Mouse (Mus musculus): ENCODE measurements around the gene Pmis2.

Gene Pmis2

DNA sequence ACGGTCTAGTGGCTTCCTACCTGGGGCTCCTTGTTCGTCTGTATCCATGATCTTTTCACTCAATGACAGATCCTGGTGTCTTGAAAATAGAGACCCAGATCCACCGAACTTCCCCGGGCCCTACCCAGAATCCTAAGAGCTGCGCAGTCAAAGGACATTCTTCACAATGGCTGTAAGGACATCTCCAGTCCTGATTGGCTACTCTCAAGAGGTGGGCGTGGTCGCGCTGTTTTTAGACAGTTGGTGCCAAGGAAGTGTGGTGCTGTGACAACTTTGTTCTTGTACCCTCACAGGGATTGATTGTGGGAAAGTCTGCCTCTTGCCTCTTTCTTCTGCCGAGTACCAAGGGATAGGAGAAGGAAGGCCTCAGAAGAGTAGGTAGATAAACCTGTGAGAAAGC is at the start of gene Pmis2:
Pmis2 (minus strand) TSS at position 126 of the 400 bp plus-strand sequence.
- DNase-seq (ENCODE audit: low read depth, low spot score), result no peak

- no peak for DNase-seq (ENCODE audit: low read depth, low spot score)
These were observed 48.3 kb upstream of the Pmis2 start for GRCm38 (mm10) chr7:30719669-30720068.

DNA sequence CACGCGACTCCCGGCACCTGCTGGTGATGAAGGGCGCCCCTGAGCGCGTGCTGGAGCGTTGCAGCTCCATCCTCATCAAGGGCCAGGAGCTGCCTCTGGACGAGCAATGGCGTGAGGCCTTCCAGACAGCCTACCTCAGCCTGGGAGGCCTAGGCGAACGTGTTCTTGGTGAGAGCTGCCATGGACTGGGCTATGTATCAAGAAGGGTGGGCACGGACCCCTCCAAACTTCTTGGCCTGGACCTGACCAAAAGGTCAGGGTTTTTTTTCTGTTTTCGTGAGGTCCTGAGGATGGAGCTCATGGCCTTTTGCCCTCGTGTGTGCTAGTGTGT is 46.3 kb upstream of the Pmis2 start:
- DNase-seq (ENCODE audit: low read depth, low spot score), result no peak

DNA sequence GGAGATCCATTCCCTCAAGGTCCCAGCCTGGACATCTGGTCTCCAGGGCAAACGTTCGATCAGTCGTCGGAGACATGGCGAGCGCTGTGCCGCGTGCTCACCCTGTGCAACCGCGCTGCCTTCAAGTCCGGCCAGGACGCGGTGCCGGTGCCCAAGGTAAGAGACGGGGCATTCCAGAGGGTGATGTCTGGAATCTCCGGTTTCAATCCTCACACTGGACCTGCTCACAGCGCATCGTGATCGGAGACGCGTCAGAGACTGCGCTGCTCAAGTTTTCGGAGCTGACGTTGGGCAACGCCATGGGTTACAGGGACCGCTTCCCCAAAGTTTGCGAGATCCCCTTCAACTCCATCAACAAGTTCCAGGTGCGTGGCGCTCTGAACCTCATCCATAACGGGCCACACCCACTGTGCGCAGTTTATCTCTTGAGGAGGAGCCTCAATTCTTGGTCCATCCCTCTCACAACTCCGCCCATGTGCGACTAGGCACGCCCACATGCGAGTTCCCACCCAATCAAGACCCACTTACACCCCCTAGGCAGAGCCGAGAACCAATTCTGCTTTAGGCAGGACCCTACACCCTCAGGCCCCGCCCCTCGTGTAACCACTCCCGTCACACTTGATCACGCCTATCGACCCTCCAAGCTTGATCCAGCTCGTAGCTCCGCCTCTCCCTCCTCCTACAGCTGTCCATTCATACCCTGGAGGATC is 45.8 kb upstream of the Pmis2 start:
- DNase-seq (ENCODE audit: low read depth, low spot score), result no peak

GRCm38 (mm10) chr7:30711942-30712341 is 40.5 kb upstream of the Pmis2 start, which contains the start of gene Atp4a:
Gene Atp4a (plus strand): TSS chr7:30712209.
- no peak for DNase-seq (ENCODE audit: low read depth, low spot score)

- no peak for DNase-seq (ENCODE audit: low read depth, low spot score)
These were observed 36.0 kb upstream of the Pmis2 start for GRCm38 (mm10) chr7:30707441-30707840.

DNA sequence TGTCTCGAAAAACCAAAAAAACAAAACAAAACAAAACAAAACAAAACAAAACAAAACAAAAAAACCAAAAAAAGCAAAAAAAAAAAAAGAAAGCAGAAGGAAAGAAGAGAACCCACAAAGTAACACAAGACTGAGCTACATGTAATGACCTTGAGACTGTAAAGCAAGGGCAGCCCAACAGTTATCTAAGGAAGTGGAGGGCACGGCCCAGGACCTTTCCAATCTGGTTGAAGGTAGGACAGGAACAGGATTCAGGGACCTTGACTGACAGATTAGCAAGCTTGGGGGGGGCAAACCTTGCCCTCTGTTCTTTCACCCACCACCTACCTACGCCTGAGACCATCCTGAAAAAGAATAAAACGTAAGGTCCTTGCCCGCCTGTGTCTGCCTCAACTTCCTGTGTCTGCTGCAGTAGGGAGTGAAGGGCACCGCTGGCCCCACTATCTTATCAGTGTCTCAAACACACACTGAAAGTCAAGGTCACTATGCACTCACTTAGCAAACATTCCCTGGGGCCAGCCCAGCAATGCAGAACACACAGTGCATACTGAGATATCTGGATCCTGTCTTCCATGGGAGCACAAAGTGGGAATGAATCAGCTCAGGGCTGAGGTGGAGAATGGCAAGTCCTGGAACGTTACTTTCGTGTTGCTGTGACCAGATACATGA is 34.9 kb upstream of the Pmis2 start:
- DNase-seq (ENCODE audit: low read depth, low spot score), result no peak

DNA sequence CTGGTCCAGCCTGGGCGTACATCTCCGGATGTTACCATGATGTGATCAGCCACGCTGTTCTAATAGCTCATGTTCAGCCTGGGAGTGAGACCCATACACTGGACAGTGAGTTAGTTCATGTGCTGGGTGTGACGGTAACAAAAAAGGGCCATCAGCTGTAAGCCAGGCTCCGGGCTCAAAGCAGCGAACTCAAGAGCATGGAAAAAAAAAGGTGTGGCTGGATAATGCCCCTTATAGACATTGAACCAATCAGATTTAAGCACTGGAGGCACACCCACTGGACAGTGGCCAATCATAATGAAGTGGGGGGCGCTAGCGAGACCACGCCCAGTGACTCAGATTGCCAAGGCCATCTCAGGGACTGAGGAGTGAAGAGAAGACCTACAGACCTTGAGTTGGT is 27.2 kb upstream of the Pmis2 start, which contains the start of gene 2200002J24Rik:
2200002J24Rik (plus strand) TSS at position 338 of the 400 bp plus-strand sequence.
- no peak for DNase-seq (ENCODE audit: low read depth, low spot score)

- DNase-seq (ENCODE audit: low read depth, low spot score), result no peak
These were observed 26.7 kb upstream of the Pmis2 start for GRCm38 (mm10) chr7:30698101-30698500.

- no peak for DNase-seq (ENCODE audit: low read depth, low spot score)
These were observed 16.9 kb upstream of the Pmis2 start for GRCm38 (mm10) chr7:30688325-30688724.

GRCm38 (mm10) chr7:30683425-30683824 is 12.0 kb upstream of the Pmis2 start:
- DNase-seq (ENCODE audit: low read depth, low spot score), result no peak

DNA sequence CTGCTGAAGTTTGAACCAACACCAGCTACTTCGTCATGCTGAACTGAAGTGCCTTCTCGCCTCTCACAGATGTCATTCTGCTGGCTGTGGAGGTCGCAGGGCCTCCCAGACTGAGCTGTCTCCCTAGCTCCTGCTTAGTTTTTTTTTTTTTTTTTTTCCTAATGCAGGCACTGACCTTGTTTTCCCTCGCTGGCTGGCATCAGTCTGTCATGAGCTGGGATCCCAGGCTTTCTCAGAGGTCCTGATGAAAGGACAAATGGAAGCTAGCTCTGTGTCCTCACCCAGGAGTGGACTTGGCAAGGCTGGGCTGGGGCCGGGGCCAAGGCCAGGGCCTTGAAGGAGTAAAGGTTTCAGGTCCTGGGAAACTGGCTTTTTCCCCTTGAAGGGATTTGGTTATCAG is 10.5 kb upstream of the Pmis2 start:
- no peak for DNase-seq (ENCODE audit: low read depth, low spot score)

- DNase-seq (ENCODE audit: low read depth, low spot score), result no peak
These were observed 7.0 kb upstream of the Pmis2 start for GRCm38 (mm10) chr7:30678263-30678975.

DNA sequence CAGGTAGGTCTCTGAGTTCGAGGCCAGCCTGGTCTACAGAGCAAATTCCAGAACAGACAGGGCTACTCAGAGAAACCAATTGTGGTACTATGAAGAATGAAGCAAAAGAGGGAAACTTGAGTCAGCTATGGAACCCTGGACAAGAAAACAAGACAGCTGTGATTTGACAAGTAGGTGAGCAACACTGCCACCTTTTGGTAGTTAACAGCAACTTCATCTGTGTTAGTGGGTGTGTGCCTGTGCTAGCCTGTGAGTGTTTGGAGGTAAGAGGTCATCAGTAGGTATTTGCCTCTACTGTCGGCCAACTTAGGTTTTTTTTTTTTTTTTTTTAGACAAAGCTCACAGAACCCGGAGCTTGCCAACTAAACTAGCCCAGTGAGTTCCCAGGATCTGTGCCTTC is 2.2 kb downstream of the Pmis2 start:
- DNase-seq (ENCODE audit: low read depth, low spot score), result no peak

DNA sequence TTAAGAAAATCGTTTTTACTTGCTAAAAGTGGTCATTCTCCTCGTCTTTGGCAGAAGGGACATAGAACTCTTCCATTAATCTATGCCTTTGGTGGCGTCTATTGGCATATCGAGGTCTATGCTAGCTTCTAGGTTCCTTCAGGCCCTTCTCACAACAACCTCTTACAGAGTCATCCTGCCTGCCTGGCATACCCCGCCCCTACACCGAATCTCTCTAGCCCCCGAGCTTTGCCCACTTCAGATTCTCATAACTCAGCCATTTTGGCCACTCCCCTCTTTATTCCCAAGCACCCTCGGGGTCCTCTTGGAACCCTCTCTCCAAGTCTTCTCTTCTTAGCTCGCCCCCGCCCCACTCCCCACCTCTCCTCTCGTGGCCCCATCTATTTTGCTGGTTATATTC is 6.1 kb downstream of the Pmis2 start:
- no peak for DNase-seq (ENCODE audit: low read depth, low spot score)

DNA sequence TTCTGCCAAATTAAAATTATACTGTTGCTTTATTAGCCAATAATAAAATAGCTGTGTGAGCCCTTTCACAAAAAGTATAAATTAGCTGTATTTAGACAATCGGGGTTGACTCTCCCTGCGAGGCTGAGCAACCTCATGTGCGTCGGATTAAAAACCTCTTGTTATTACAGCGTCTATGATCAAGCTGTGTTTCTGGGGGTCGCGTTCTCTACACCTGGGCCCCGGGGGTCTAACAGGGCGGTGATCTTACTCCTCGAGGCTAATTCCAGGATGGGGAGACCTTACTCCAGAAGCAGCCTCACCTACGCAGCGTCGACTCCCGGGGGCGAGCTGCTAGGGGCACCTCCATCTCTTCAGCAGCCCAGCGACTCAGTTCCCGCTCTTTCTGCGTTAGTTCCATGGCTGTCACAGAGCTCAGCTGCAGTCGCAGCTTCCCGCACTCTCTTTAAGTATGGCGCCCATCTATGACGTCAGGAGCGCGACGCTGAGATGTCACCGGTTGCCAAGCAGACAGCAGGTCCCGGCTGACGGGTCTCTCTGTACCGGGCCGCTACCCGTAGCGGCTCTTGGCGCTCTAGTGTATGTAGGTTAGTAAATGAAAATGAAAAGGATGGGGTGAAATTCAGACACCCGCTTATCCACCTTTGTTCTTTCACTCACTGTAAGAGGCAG is 6.7 kb downstream of the Pmis2 start, which contains the start of gene Haus5:
Haus5 (minus strand) TSS at position 466 of the 672 bp plus-strand sequence.
- peak; percentile 86 for DNase-seq (ENCODE audit: low read depth, low spot score)

- peak; percentile 95 for DNase-seq (ENCODE audit: low read depth, low spot score)
These were observed 21.5 kb downstream of the Pmis2 start, which contains the start of gene Rbm42 for GRCm38 (mm10) chr7:30649591-30650540. Gene Rbm42 (minus strand): TSS chr7:30650317.

GRCm38 (mm10) chr7:30639083-30639482 is 32.3 kb downstream of the Pmis2 start:
- no peak for DNase-seq (ENCODE audit: low read depth, low spot score)

- no peak for DNase-seq (ENCODE audit: low read depth, low spot score)
These were observed 35.0 kb downstream of the Pmis2 start for GRCm38 (mm10) chr7:30636395-30636794.

DNA sequence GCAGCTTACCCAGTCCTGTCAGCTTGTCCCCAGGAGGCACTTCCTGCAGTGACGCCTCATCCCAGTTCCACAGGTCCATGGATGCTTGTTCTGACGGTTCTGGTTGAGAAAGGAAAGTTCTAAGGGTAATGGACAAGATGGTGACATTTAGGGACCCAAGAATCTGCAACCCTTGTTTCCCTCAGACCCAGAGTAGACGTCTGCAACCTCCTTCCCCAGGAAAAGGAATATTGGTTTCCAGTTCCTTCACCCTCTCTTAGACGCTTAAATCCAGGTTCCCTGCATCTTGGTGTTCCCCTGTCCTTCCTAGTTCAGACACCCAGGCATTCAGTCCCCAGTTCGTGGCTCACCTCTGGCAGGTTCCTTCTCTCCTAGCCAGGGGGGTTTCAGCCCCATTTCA is 35.7 kb downstream of the Pmis2 start, which contains the start of gene Etv2:
Etv2 (minus strand) TSS at position 101 of the 400 bp plus-strand sequence.
- no peak for DNase-seq (ENCODE audit: low read depth, low spot score)

DNA sequence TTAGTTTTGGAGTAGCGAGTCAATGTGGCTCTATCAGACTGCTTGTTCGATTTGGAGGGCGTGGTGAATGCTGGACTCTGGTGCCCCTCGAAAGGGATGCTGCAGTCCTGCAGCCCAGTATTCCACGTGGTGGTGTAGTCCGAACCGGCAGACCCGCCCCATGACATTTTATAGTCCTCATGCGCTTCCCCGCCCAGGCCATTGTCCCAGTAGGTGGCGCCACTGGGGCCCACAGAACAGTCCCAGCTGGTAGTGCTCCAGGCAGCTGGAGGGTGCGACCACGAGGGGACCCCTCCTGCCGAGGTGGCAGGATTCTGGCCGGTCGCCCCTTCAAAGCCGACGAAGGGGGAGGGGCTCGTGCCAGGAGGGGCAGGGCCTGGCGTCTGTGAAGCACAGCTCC is 36.8 kb downstream of the Pmis2 start:
- no peak for DNase-seq (ENCODE audit: low read depth, low spot score)

All from retina, adult 2 months (tissue).